Mouse (Mus musculus) heart, adult 8-10 months (tissue): ENCODE measurements around the gene Aldoart2. TPM values are rescaled to one million over a fixed set of nuclear protein-coding genes. Genes with fewer than 3 reads are reported as not detected.
"Not testable (repeated sequence)": the region's sequence is repeated elsewhere in the genome, so short reads cannot be mapped to it uniquely, and the experiment has no call there.

Experiments used
- DNase-seq: peaks from one replicate; pipeline ENCODE4 v3.0.0; 2022; ENCODE audit warnings: low spot score
- total RNA-seq, 4 experiments: library from RNA; stranded (reverse); gene quantifications; 2 replicates each; pipeline ENCODE4 v1.2.4; 2022

Aldoart2 gene
- under 1 TPM in 1 of 4 experiments, not detected in 3; 0.16 TPM for total RNA-seq

DNA sequence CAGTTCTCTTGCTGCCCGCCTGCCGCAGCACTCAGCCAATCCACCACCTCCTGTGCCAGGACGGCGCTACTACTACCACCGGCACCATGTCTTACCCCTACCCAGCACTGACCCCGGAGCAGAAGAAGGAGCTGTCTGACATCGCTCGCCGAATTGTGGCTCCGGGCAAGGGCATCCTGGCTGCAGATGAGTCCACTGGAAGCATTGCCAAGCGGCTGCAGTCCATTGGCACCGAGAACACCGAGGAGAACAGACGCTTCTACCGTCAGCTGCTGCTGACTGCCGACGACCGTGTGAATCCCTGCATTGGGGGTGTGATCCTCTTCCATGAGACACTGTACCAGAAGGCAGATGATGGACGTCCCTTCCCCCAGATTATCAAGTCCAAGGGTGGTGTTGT, at the start of gene Aldoart2:
Gene Aldoart2 (plus strand): TSS at position 34 of the 400 bp plus-strand sequence.
- no peak for DNase-seq

DNA sequence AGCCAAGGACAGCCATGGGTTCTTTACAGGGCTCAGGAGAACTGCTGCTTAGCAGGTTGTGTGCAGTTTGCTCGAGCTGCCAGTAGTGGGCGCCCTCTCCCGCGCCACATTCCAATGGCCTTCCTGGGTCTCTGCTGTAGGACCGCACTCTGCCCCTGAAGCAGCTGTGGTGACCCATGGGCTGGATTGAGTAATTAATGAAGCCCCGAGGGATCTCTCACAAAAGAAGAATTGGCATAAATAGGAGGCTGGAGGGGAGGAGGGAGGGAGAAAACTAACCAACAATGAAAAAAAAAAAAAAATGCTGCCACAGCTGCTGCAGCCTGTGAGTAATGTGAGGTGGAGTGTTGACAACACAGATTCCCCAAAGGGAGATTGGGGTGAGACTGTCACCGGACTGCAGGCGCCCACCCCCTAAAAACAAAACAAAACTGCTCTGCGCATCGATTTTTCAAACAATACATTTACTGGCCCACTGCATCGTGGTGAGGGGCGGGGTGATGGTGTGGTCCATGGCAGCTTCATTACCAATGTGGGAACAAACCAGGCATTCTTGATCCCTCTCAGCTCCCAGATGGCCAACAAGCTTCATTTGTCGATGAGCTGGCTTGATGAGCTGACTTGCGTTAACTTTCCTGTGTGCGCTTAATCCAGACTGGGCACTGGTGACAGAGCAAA, 46.8 kb upstream of the Aldoart2 start:
- DNase-seq, result peak; percentile 27

DNA sequence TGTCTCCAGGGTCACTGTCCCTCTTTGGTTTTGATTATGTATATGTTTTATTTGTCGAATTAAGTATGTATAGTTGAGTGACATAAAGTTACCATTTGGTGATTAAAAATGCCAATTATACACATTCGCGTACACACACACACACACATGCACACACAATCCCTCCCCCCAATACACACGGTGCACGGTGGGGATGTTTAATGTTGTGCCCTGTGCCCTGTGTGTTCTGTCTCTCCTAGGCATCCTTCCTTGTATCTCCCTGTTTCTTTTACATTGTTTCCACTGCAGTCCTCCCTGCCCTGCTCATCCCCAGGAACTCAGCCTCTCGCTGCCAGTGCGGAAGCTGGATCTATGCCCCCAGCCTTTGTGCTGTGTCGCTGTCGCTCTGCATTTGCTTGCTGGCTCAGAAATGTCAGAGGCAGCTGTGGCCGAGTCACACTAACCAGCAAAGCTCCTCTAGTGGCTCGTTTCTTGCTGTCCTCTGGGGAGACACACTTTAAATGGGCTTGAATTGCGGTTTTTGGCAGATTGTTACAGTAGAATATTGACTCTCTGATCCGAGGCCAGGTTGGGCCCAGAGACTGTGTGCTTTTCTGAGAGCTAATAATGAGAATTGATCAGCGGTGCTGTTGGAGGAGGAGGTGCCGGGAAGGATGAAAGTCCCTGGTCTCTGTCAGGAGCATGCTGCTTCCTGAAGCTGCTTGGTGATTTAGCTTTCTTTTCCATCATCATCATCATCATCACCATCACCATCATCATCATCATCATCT, 37.9 kb upstream of the Aldoart2 start:
- DNase-seq, result no peak

DNA sequence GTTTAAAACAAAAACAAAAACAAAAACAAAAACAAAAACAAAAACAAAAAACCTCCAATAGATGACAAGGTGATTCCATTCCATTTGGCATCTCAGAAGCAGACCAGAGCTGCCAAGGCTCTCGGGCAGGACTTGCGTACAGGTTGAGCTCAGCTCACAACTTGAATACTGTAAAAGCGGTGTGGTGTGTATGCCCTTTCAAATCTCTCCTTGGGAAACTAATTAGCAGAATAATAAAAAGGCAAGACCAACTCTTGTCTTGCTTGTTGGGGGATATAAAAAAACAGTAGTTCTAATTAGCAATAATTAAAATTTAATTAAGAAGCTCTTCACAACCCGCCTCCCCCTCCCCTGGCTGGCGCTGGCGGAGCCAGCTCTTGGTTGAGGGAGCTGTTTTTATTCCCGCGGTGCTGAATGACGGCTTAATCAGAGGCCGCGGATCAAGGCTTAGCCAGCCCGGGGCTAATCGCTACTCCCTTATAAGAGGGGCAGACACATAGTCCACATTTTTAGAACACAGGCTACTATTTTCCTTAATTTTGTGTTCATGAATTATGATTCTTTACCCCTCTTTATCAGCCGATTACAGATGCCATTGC, 28.4 kb upstream of the Aldoart2 start:
- no peak for DNase-seq

DNA sequence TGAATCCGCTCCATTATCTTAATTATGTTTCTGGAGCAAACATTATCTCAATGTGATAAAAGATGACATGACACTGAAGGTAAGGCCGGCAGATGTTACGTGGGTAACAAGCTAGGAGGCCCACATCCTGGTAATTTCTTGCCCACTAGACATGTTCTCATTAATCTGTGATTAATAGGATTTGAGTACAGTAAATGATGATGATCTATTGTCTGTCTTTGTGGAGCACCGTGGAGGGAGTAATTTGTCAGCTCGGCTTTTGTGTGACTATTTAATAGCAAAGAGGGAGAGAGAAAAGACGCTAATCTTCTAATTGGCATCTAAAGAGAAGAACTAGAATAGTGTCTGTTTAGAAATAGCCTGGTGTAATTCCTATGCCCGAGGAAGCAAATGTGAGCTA, 27.3 kb upstream of the Aldoart2 start:
- no peak for DNase-seq

DNA sequence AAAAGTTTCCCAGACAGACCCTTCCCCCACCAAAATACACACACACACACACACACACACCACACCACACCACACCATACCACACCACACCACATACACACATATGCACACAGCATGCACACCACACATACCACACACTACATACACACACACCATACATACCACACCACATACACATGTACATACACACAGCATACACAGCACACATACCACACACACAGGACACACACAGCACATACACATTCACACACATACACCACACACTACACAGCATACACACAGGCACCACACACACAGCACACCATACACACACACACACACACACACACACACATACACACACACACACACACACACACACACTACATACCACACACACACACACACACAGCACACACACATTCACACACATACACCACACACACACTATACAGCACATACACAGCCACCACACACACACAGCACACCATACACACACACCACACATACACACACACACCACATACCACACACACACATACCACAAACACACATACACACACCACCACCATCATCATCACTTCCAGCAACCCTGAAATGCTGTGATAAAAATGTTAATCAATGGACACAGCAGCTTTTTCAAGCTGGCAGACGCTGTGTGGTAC, 26.6 kb upstream of the Aldoart2 start:
- no peak for DNase-seq

DNA sequence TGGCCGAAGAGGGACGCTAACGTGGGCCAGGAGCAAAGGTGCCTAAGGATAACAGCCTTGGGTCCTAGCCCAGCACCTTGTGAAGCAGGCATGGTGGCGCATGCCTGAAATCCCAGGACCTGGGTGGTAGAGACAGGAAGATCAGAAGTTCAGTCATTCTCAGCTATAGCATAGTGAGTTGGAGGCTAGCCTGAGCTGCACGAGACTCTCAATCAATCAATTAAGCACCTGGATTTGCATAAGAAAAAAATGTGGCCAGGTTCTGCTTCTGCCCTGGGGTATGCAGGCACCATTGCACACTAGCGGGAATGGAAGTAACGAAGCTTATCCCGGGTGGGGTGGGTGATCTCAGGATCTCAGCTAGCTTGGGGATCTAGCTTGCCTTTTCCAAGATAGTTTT, 25.9 kb upstream of the Aldoart2 start:
- DNase-seq, result no peak

DNA sequence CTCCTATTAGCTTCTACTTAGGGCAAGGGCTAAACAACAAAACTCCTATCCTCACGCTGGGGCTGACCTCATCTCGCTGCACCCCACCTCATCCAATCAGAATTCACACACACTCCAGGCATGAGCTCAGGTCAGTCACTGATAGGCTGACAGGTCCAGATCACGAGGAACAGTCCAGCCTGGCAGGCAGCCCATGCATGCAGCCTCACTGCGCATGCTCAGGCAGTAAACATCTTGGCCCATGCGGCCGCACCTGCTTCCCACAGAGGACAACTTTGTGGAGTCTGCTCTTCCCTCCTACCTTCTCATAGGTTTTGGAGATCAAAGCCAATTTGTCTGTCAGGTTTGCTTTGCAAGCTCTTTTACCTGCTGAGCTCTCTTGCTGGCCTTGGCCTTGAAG, 10.1 kb upstream of the Aldoart2 start:
- not testable (repeated sequence) for DNase-seq

DNA sequence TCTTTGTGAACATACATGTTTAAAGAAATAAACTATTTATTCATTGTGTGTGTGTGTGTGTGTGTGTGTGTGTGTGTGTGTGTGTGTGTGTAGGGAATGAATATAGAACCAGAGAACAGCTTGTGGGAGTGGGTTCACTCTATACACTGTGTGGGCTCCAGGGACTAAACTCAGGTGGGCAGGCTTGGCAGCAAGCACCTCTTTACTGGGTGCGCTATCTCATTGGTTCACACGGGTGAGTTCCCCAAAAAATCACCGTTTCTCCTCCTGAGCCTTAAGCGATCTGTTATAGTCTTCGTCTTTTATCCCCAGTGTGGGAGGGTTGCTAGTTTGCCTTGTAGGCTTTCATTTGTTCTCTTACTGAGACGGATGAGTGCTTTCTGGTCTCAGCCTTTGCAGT, 7.2 kb upstream of the Aldoart2 start:
- DNase-seq, result no peak

DNA sequence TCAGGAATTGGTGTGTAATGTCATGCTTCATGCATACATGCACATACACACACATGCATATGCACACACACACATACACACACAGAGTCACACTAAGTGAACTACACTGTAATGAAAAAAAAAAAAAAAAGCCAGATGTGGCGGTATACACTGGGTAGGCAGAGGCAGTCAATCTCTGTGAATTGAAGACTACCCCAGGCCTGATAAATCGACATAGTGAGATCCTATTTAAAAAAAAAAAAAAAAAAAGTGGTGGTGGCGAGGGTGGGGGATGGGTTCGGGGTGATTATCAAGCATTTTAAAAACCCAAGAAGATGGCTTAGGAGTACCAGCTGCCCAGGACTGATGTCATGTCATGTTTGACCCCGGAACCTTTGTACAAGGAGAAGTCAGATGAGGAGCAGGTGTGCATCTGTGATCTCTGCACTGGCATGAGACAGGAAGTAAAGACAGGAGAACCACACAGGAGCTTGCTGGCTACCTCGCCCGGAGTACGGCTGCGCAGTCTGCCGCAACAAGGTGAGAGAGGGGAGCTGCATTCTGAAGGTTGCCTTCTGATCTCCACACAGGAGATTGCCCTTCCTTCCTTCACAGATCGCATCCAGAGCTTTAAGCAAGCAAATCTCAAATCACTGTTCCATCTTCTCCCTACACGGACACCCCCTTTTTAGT, 5.7 kb upstream of the Aldoart2 start:
- DNase-seq, result no peak

DNA sequence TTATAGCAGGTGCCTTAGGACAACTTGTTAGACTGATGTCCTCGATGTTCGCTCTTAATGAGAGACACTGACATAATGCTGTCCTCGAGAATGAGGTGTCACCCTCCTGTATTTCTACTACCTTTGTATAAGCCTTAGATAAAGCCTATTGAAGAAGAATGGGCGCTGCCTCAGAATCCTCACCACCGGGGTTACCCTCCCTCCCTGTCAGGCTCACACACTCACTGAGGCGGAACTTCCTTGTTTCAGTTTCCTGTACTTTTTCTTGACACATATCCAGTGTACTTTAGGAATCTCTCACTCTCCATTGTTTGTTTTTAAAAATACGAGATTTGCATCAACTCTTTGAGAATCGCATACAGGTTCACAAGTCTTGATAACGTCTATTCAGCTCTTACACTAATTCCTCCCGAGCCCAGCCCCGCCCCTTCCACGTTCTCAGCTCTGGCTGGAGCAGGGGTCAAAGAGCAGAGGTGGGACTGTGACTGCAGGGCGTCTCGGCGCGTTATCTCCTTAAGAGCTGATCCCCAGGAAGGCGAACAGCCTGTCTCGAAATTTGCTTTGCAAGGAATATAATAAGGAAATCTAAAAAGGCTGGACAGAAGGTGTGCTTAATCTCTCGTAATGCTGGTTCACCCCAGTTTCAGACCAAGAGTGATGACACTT, 4.9 kb upstream of the Aldoart2 start:
- no peak for DNase-seq

DNA sequence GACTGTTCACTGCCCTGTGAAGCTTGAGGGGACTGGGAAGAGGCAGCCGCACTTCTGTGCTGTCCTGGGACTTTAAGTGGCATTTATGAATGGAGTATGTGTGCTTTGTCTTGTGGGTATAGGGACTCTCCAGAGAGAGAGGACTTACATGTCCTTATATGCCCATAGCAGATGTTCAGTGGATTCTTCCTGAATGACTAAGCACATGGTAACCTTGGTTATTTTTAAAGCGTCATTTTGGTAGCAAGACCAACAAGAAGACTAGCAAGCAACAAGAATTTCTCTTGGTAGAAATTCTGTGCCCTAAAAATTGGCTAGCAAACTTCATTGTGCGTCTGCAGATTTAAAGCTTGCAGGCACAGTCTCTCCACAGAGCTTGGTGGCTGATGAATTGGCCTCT, 1.3 kb upstream of the Aldoart2 start:
- DNase-seq, result no peak

DNA sequence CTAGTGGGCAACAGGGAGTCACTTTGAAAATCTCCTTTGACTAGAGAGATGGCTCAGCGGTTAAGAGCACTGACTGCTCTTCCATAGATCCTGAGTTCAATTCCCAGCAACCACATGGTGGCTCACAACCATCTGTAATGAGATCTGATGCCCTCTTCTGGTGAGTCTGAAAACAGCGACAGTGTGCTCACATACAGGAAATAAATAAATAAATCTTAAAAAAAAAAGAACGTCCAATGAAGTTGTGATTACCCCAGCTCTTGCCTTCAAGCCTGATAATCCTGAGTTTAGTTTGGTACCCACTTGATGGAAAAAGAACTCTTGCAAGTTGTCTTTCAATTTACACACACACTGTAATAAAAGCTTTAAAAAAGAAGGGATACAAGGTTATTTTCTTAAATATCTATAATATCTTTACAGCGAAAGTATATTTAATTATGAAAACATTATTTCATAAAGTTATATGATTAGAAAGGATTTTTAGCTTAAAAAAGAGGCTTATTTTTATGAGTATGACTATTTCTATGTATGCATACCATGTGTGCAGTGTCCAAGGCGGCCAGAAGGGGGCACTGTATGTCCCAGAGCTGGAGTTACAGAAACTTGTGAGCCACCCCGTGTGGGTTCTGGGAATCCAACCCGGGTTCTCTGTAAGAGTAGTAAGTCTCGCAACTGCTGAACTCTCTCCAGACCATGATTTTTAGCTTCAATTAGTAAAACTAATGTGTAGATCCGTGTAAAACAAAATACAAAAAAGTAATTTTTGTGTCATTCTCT, 664 bp upstream of the Aldoart2 start:
- no peak for DNase-seq

DNA sequence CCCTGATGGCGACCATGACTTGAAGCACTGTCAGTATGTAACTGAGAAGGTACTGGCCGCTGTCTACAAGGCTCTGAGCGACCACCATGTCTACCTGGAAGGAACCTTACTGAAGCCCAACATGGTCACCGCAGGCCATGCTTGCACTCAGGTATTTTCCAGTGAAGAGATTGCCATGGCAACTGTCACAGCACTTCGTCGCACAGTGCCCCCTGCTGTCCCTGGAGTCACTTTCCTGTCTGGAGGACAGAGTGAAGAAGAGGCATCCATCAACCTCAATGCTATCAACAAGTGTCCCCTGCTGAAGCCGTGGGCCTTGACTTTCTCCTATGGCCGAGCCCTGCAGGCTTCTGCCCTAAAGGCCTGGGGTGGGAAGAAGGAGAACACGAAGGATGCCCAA, 828 bp downstream of the Aldoart2 start:
- no peak for DNase-seq

DNA sequence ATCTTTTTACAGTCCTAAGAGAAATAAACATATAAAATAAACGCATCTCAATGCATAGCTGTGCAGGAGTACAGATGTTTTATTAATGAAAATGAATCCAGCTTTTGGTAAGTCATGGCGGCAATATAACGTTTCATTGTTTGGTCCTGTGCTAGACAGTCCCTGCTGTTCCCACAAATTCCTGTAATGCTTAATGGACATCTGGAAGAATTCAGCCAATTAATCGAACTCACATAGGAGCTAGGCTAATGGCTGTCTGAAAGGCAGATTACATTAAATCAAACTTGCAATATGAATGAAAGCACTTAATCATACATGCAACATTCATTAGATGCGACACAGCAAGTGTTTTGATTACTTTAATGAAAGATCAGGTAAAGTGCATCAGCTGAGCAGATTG, 1.8 kb downstream of the Aldoart2 start:
- DNase-seq, result no peak

DNA sequence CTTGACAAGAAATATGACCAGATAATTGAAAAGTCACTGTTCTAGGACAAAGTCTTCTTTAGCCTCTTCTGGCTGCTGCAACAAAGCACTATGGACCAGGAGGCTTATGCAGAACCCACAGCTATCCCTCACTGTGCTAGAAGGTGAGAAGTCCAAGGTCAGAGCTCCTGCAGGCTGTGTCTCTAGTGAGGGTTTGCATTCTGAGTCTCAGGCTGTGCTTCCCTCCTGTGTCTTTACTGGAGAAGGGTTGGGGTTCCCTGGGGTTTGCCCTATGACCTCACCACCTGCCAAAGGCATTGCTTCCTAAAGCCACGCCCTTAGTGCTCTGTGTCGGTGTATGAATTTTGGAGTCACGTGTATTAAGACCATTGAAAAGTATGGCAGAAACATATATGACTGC, 3.4 kb downstream of the Aldoart2 start:
- no peak for DNase-seq

DNA sequence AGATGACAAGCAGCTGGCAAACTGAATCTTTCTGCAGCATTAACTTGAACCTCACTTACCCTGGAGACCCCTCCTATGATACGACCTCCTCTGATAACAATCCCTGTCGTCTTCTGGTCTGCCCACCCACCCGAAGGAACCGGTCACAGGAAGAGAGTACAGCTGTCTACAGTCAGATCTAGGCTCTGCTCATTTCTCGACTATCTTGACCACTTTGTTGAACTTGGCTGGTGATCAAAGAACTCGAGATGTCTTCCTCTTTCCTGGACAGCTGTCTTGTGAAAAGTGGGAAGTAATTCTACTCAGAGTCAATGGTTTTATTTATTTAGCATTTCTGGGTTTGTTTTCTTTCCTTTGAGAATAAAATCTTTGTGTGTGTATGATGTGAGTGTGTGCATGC, 4.6 kb downstream of the Aldoart2 start:
- peak; percentile 14 for DNase-seq

DNA sequence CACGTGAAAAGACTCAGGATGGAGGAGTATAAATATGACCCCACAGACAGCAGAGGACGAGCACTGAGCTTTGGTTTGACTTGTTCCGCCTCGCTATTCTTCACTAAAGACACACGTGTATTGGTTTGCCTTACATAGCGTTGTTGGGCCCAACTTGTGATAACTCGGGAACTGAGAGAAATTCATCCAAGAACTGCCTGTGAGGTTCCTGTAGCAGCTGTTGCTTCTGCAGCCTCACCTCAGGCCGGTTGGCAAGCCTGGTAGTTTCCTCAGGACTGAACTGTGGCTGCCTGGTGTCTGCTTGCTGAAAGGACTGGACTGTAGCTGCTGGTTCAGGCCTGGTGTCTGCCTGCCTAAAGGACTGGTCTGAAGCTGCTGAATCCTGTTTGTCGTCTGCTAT, 5.6 kb downstream of the Aldoart2 start:
- no peak for DNase-seq

DNA sequence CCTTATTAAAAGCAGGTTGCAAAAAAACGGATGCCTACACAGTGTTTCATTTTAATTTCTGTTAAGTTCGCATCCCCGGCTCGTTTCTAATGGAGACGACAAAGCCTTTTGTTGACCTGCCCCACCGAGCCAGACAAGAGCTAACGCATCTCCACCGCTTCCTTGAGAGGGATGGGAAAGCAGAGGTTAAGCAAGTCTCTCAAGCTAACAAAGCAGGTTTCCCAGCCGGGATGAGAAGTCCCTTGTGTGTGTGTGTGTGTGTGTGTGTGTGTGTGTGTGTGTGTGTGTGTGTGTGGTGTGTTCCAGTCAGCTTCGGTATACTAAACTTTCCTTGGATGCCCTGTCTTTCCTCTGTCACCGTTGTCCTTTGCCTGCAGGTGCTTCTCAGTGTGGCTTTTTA, 6.1 kb downstream of the Aldoart2 start:
- DNase-seq, result no peak

DNA sequence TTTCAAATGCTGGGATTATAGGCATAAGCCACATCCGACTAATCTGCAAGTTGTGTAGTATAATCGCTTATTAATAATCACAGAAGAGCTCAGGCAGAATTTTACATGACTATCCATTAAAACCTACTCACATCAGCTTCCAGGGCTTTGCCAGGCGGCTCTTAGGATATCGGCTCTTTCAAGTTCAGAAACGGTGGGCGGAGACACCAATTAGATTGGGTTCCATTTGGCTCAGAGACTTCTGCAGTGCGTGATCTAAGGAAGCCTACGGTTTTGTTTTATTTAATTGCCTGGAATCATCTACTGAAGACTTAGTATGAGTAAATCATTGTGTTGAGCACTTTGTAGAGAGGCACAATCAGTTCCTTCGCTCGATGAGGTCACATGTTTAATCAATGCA, 6.6 kb downstream of the Aldoart2 start:
- no peak for DNase-seq

DNA sequence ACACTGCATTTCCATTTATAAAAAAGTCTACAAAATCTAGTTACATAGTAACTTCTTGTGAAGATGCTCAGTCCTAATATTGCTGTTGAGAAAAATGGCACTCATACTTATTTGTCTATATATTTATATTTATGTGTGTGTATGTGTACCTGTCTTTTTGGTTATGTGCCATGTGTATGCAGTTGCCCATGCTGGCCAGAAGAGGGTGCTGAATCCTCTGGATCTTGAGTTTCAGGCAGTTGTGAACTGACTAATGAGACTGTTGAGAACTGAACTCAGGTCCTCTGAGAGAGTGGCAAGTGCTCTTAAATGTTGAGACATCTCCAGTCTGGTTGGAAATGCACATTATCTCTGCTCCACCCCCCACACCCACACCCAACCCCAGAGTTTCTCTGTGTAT, 8.1 kb downstream of the Aldoart2 start:
- no peak for DNase-seq
